Mouse (Mus musculus): ENCODE measurements around the gene Wasf3. TPM values are rescaled to one million over a fixed set of nuclear protein-coding genes. Genes with fewer than 3 reads are reported as not detected.
"Not testable (repeated sequence)": the region's sequence is repeated elsewhere in the genome, so short reads cannot be mapped to it uniquely, and the experiment has no call there.

Wasf3 gene
- polyA plus RNA-seq, 1 experiment from 2014 or later = 0.31 TPM

DNA sequence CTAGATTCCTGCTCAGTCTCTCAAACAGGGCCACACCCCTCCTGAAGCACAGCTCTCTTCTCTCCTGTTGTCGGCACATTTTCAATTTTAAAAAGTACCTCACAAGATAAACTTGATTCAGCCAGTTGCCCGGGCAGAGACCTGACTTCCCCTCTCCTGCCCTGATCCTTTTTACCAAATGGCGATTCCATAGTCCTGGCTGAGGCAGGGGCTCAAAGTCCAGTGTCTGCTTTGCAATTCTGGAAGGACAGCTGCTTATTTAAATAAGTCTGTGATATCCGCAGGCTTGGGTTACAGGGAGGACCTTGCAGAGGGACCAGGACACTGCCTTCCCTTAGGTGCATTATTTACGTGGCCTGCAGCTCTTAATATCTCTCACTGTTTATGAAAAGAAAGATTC is 86.5 kb downstream of the Wasf3 start:
- H3K4me3 ChIP-seq (ENCODE audit: low read depth, low read length) = no peak overlapping the region
- no peaks in the 10 kb centered on the region for H3K9me3 ChIP-seq (ENCODE audit: low read length)
- H3K36me3 ChIP-seq (ENCODE audit: insufficient read depth, low read length) = no peaks in the 10 kb centered on the region
- no peak for TF ChIP-seq EP300 (IDR thresholded peaks at IDR 0.05)
- TF ChIP-seq CTCF (IDR thresholded peaks at IDR 0.05) = no peak
- no peak for ATAC-seq
- H3K27me3 ChIP-seq (replicated peaks; ENCODE audit: insufficient read depth, low read length) = no peaks in the 10 kb centered on the region
- H3K9ac ChIP-seq (replicated peaks; ENCODE audit: low read depth) = no peak overlapping the region
- no peaks in the 10 kb centered on the region for H3K4me1 ChIP-seq (ENCODE audit: insufficient read depth, low read depth, low read length)
- WGBS = 64% methylated on average over 5 of the region's 5 CpGs
- no peak overlapping the region for H3K27ac ChIP-seq (ENCODE audit: low read length)
- no peak overlapping the region for H3K4me2 ChIP-seq (replicated peaks; ENCODE audit: low read depth, low read length)
- no peak for DNase-seq (ENCODE audit: low spot score)

DNA sequence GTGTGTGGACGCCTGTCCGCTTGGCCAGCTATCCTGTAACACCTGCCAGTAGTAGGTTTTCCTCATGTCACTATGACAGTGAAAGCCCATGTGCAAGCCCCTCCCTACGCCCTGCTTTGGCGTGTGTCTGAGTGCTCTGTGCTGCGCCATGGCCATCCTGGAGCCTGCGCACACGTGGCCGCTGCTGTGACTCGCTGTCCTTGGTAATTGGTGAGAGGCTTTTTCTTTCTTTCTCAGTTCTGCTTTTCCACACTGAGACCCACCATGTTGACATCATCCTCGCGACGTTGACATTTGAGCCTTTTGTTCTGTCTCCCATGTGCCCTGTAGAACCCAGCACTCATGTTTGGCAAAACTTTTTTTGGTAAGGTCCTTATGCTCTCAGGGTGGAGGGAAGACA is 87.0 kb downstream of the Wasf3 start:
- no peaks in the 10 kb centered on the region for H3K4me1 ChIP-seq (ENCODE audit: insufficient read depth, low read depth, low read length)
- ATAC-seq (no peak), DNase-seq (ENCODE audit: low spot score) (no peak)
- H3K4me2 ChIP-seq (replicated peaks; ENCODE audit: low read depth, low read length) = no peak overlapping the region
- H3K27me3 ChIP-seq (replicated peaks; ENCODE audit: insufficient read depth, low read length) = no peaks in the 10 kb centered on the region
- H3K4me3 ChIP-seq (ENCODE audit: low read depth, low read length) = no peak overlapping the region
- no peaks in the 10 kb centered on the region for H3K9me3 ChIP-seq (ENCODE audit: low read length)
- H3K27ac ChIP-seq (ENCODE audit: low read length) = no peak overlapping the region
- 88% methylated on average over 12 of the region's 12 CpGs for WGBS
- no peak overlapping the region for H3K9ac ChIP-seq (replicated peaks; ENCODE audit: low read depth)
- H3K36me3 ChIP-seq (ENCODE audit: insufficient read depth, low read length) = no peaks in the 10 kb centered on the region
- TF ChIP-seq EP300 (IDR thresholded peaks at IDR 0.05) (no peak), CTCF (IDR thresholded peaks at IDR 0.05) (no peak)

DNA sequence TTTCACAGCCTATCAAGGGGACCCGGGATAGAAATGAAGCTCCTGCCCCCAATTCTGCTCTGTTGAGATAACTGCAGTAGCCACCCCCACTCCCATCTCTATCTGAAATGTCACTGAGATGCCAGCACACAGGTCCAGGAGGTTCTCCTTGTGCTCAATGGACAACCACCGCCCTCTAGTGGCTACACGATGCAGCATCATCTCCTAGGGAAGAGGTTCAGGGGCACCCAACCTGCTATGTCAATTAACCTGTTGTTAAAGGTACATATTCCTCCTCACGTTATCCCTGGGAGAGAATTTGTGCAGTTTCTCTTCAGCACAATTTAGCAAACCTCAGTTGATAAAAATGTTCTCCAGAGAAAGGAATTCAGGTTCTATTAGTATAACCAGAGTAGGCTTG is 94.8 kb downstream of the Wasf3 start:
- not testable (repeated sequence) for H3K9me3 ChIP-seq (ENCODE audit: low read length); H3K4me3 ChIP-seq (ENCODE audit: low read depth, low read length); H3K27me3 ChIP-seq (replicated peaks; ENCODE audit: insufficient read depth, low read length); DNase-seq (ENCODE audit: low spot score); ATAC-seq; H3K9ac ChIP-seq (replicated peaks; ENCODE audit: low read depth); H3K4me1 ChIP-seq (ENCODE audit: insufficient read depth, low read depth, low read length); H3K4me2 ChIP-seq (replicated peaks; ENCODE audit: low read depth, low read length); H3K36me3 ChIP-seq (ENCODE audit: insufficient read depth, low read length); H3K27ac ChIP-seq (ENCODE audit: low read length)
- TF ChIP-seq CTCF (IDR thresholded peaks at IDR 0.05) = peak; percentile 64
- 3% methylated on average over 4 of the region's 4 CpGs for WGBS

DNA sequence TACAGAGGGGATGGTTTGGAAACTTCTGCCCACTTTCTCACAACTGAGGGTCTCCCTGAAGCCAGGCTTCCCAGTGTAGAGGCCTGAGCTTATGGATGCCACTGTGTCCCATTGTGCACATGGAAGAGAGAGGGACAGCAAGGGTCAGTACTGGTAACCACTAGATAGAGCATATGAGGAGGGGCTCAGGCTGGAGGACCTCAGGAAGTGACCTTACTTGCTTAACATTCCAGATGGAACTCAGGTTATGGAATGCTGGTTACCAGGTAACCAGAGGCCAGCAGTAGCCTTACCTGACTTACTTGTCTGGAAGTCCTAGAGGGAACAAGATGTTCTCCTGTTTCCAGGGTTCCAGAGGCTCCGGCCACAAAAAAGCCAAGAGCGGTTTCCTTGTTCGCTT is 96.9 kb downstream of the Wasf3 start, which contains the start of gene Gm6408:
Gm6408 (plus strand) TSS at position 301 of the 400 bp plus-strand sequence.
- not testable (repeated sequence) for H3K9ac ChIP-seq (replicated peaks; ENCODE audit: low read depth); ATAC-seq; H3K4me2 ChIP-seq (replicated peaks; ENCODE audit: low read depth, low read length); H3K4me3 ChIP-seq (ENCODE audit: low read depth, low read length); H3K9me3 ChIP-seq (ENCODE audit: low read length); H3K27me3 ChIP-seq (replicated peaks; ENCODE audit: insufficient read depth, low read length); H3K36me3 ChIP-seq (ENCODE audit: insufficient read depth, low read length); H3K4me1 ChIP-seq (ENCODE audit: insufficient read depth, low read depth, low read length); H3K27ac ChIP-seq (ENCODE audit: low read length); DNase-seq (ENCODE audit: low spot score)
- WGBS = 60% methylated on average over 1 of the region's 3 CpGs

DNA sequence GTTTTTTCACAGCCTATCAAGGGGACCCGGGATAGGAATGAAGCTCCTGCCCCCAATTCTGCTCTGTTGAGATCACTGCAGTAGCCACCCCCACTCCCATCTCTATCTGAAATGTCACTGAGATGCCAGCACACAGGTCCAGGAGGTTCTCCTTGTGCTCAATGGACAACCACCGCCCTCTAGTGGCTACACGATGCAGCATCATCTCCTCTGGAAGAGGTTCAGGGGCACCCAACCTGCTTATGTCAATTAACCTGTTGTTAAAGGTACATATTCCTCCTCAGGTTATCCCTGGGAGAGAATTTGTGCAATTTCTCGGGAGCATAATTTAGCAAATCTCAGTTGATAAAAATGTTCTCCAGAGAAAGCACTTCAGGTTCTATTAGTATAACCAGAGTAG is 104.2 kb downstream of the Wasf3 start:
- H3K27me3 ChIP-seq (replicated peaks; ENCODE audit: insufficient read depth, low read length); H3K4me1 ChIP-seq (ENCODE audit: insufficient read depth, low read depth, low read length); H3K27ac ChIP-seq (ENCODE audit: low read length); H3K9me3 ChIP-seq (ENCODE audit: low read length); DNase-seq (ENCODE audit: low spot score); H3K36me3 ChIP-seq (ENCODE audit: insufficient read depth, low read length); H3K4me2 ChIP-seq (replicated peaks; ENCODE audit: low read depth, low read length); ATAC-seq; H3K9ac ChIP-seq (replicated peaks; ENCODE audit: low read depth); H3K4me3 ChIP-seq (ENCODE audit: low read depth, low read length): not testable (repeated sequence)
- peak; percentile 49 for TF ChIP-seq CTCF (IDR thresholded peaks at IDR 0.05)
- 6% methylated on average over 3 of the region's 4 CpGs for WGBS

DNA sequence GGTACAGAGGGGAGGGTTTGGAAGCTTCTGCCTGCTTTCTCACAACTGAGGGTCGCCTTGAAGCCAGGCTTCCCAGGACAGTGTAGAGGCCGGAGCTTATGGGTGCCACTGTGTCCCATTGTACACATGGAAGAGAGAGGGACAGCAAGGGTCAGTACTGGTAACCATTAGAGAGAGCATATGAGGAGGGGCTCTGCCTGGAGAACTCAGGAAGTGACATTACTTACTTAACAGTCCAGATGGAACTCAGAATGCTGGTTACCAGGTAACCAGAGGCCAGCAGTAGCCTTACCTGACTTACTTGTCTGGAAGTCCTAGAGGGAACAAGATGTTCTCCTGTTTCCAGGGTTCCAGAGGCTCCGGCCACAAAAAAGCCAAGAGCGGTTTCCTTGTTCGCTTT is 106.3 kb downstream of the Wasf3 start, which contains the start of gene Gm6370:
Gm6370 (plus strand) TSS at position 301 of the 400 bp plus-strand sequence.
- ATAC-seq; H3K4me1 ChIP-seq (ENCODE audit: insufficient read depth, low read depth, low read length); DNase-seq (ENCODE audit: low spot score); H3K27me3 ChIP-seq (replicated peaks; ENCODE audit: insufficient read depth, low read length); H3K36me3 ChIP-seq (ENCODE audit: insufficient read depth, low read length); H3K9ac ChIP-seq (replicated peaks; ENCODE audit: low read depth); H3K9me3 ChIP-seq (ENCODE audit: low read length); H3K27ac ChIP-seq (ENCODE audit: low read length); H3K4me2 ChIP-seq (replicated peaks; ENCODE audit: low read depth, low read length); H3K4me3 ChIP-seq (ENCODE audit: low read depth, low read length): not testable (repeated sequence)
- no CpG with 5 or more reads among the region's 5 CpGs for WGBS

DNA sequence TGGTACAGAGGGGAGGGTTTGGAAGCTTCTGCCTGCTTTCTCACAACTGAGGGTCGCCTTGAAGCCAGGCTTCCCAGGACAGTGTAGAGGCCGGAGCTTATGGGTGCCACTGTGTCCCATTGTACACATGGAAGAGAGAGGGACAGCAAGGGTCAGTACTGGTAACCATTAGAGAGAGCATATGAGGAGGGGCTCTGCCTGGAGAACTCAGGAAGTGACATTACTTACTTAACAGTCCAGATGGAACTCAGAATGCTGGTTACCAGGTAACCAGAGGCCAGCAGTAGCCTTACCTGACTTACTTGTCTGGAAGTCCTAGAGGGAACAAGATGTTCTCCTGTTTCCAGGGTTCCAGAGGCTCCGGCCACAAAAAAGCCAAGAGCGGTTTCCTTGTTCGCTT is 117.3 kb downstream of the Wasf3 start, which contains the start of gene 4930449I24Rik:
4930449I24Rik (plus strand) TSS at position 301 of the 400 bp plus-strand sequence.
- H3K27ac ChIP-seq (ENCODE audit: low read length); H3K4me1 ChIP-seq (ENCODE audit: insufficient read depth, low read depth, low read length); H3K4me2 ChIP-seq (replicated peaks; ENCODE audit: low read depth, low read length); H3K9ac ChIP-seq (replicated peaks; ENCODE audit: low read depth); ATAC-seq; DNase-seq (ENCODE audit: low spot score); H3K4me3 ChIP-seq (ENCODE audit: low read depth, low read length); H3K27me3 ChIP-seq (replicated peaks; ENCODE audit: insufficient read depth, low read length); H3K9me3 ChIP-seq (ENCODE audit: low read length); H3K36me3 ChIP-seq (ENCODE audit: insufficient read depth, low read length): not testable (repeated sequence)
- WGBS = no CpG with 5 or more reads among the region's 5 CpGs

DNA sequence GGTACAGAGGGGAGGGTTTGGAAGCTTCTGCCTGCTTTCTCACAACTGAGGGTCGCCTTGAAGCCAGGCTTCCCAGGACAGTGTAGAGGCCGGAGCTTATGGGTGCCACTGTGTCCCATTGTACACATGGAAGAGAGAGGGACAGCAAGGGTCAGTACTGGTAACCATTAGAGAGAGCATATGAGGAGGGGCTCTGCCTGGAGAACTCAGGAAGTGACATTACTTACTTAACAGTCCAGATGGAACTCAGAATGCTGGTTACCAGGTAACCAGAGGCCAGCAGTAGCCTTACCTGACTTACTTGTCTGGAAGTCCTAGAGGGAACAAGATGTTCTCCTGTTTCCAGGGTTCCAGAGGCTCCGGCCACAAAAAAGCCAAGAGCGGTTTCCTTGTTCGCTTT is 129.0 kb downstream of the Wasf3 start, which contains the start of gene Gm3402:
Gm3402 (plus strand) TSS at position 301 of the 400 bp plus-strand sequence.
- not testable (repeated sequence) for ATAC-seq; DNase-seq (ENCODE audit: low spot score)
- WGBS = no CpG with 5 or more reads among the region's 5 CpGs

More for the DNA sequence above, 129.0 kb downstream of the Wasf3 start, which contains the start of gene Gm3402:
- not testable (repeated sequence) for H3K4me1 ChIP-seq (ENCODE audit: insufficient read depth, low read depth, low read length); H3K4me2 ChIP-seq (replicated peaks; ENCODE audit: low read depth, low read length); H3K27me3 ChIP-seq (replicated peaks; ENCODE audit: insufficient read depth, low read length); H3K9me3 ChIP-seq (ENCODE audit: low read length); H3K27ac ChIP-seq (ENCODE audit: low read length); H3K4me3 ChIP-seq (ENCODE audit: low read depth, low read length); H3K36me3 ChIP-seq (ENCODE audit: insufficient read depth, low read length); H3K9ac ChIP-seq (replicated peaks; ENCODE audit: low read depth)

Data from lung, postnatal 0 days (tissue).